In genomic region chr2:45805329-45805728, GRCm38 (mm10) we compare ENCODE assay signal across 27 mouse cellular contexts.
DNase-seq lines count a peak whose midpoint lies in the region; ATAC-seq and TF ChIP-seq lines count a peak whose summit lies in the region.
"Had no signal": no experiment of that assay in that cellular context is flagged by ENCODE, and none has a peak within 500 bp of the region (broad histone marks: within the 10 kb centered on the region; RNA-seq: fewer than 3 reads in every experiment).

No protein-coding gene starts in this region.

- H3K4me1 ChIP-seq in lung, embryonic 14.5 days (ENCODE audit: insufficient read depth) = no peaks in the 10 kb centered on the region
- H3K4me1 ChIP-seq: embryonic facial prominence, embryonic 12.5 days; forebrain, embryonic 10.5 days; forebrain, embryonic 13.5 days; hindbrain, embryonic 10.5 days; hindbrain, embryonic 13.5 days had no signal

- no peaks in the 10 kb centered on the region for H3K36me3 ChIP-seq in lung, embryonic 14.5 days (ENCODE audit: insufficient read depth)
- H3K36me3 ChIP-seq: embryonic facial prominence, embryonic 12.5 days; forebrain, embryonic 10.5 days; G1E; hindbrain, embryonic 10.5 days; hindbrain, embryonic 13.5 days had no signal

- no peak overlapping the region for H3K4me3 ChIP-seq in lung, embryonic 14.5 days (ENCODE audit: low read depth, low read length)
- H3K4me3 ChIP-seq: embryonic facial prominence, embryonic 12.5 days; erythroblast, embryonic 14.5 days; forebrain, embryonic 10.5 days; forebrain, embryonic 13.5 days; gastrocnemius, adult 2 months; hindbrain, embryonic 10.5 days; hindbrain, embryonic 13.5 days had no signal

- WGBS in lung, embryonic 14.5 days = 28% methylated on average over 2 of the region's 2 CpGs

- H3K9ac ChIP-seq in lung, embryonic 14.5 days = no peak overlapping the region
- H3K9ac ChIP-seq: embryonic facial prominence, embryonic 12.5 days; forebrain, embryonic 13.5 days; hindbrain, embryonic 13.5 days had no signal

- TF ChIP-seq CTCF in lung, embryonic 14.5 days (IDR thresholded peaks at IDR 0.05; ENCODE audit: low read depth) = no peak

- no peak overlapping the region for H3K4me2 ChIP-seq in lung, embryonic 14.5 days
- H3K4me2 ChIP-seq: embryonic facial prominence, embryonic 12.5 days; forebrain, embryonic 13.5 days; heart, embryonic 11.5 days; hindbrain, embryonic 13.5 days had no signal

- no peak for ATAC-seq in lung, embryonic 14.5 days (ENCODE audit: insufficient read depth)
- ATAC-seq: forebrain, embryonic 13.5 days; forebrain, embryonic 16.5 days; hindbrain, embryonic 16.5 days had no signal

- H3K9me3 ChIP-seq in lung, embryonic 14.5 days (ENCODE audit: low read depth, low read length) = no peaks in the 10 kb centered on the region
- H3K9me3 ChIP-seq: embryonic facial prominence, embryonic 12.5 days; forebrain, embryonic 10.5 days; forebrain, embryonic 13.5 days; G1E; hindbrain, embryonic 10.5 days; hindbrain, embryonic 13.5 days had no signal

- H3K27ac ChIP-seq in lung, embryonic 14.5 days (ENCODE audit: low read depth) = no peak overlapping the region
- H3K27ac ChIP-seq: embryonic facial prominence, embryonic 12.5 days; forebrain, embryonic 10.5 days; forebrain, embryonic 13.5 days; gastrocnemius, adult 2 months; hindbrain, embryonic 10.5 days; hindbrain, embryonic 13.5 days had no signal

- peak; percentile 56 for DNase-seq in lung, embryonic 14.5 days
- no peak for DNase-seq in lung, postnatal 14 days
- DNase-seq in lung, postnatal 10 days = peak; percentile 22
- no peak for DNase-seq in lung, postnatal 4 days
- peak; percentile 39 for DNase-seq in adipocyte (ENCODE audit: low spot score)
- no peak for DNase-seq in heart, postnatal 4 days
- DNase-seq in frontal cortex, postnatal 36 days (ENCODE audit: low spot score in 2 of 2) = no peak
- DNase-seq: adrenal gland, adult 8-10 months; adrenal gland, postnatal 25 days; B cell, adult 2 months; cerebellum, adult 18-20 months; cerebellum, adult 9-10 months; cerebellum, postnatal 14 days; gastrocnemius, adult 2 months; gastrocnemius, postnatal 14 days; heart, adult 11 months had no signal

- H3K27me3 ChIP-seq in lung, embryonic 14.5 days (ENCODE audit: insufficient read depth, low read length) = no peaks in the 10 kb centered on the region
- H3K27me3 ChIP-seq: CH12.LX; embryonic facial prominence, embryonic 12.5 days; forebrain, embryonic 13.5 days; hindbrain, embryonic 13.5 days had no signal

Comparison
In these comparisons a context has a peak if more than half of its experiments do, and no peak if none do; other contexts are left out.
1. DNase-seq: peak in lung, embryonic 14.5 days (single experiment), lung, postnatal 10 days (single experiment) and adipocyte (single experiment); none in lung, postnatal 14 days (single experiment), lung, postnatal 4 days (0 of 2), heart, postnatal 4 days (single experiment) and frontal cortex, postnatal 36 days (0 of 2).